In the genomic region with DNA sequence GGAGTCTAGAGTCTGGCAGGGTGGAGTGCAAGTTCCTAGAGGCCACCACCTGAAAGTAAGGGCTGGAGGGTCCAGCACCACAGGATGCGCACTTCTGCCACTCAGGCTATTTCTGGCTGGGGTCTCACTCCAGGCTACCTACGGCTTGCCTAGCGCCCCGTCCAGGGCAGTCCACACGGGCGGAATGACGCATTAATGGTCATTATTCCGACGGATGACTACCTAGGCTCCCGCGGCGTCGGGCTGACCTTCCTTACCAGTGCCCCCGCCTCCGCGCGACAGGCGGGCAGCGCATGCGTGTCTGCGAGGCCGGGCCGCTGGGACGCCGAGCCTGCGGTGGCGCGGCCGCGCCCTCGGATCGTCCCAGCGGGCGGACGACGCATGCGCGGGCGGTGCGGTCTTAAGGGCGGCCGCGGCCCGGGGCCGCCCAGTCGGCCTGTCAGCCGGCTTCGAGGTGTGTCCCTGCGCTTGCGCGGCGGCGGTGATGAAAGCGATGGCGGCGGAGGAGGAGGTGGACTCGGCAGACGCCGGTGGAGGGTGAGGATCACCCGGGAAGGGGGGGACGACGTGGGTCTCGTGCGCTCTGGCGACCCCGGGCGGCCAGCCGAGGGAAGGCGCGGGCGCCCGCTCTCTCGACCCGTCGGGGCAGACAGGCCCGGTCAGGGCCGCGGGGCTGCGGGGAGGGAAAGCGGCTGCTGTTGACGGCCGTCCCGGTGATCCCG, we compare ENCODE assay signal across 8 mouse cellular contexts. TPM values are rescaled to one million over a fixed set of nuclear protein-coding genes. Genes with fewer than 3 reads are reported as not detected.
DNase-seq lines count a peak whose midpoint lies in the region; ATAC-seq and TF ChIP-seq lines count a peak whose summit lies in the region.

A gene (plus strand): TSS at position 306 of the 722 bp plus-strand sequence.

- no peaks in the 10 kb centered on the region for H3K9me3 ChIP-seq in forebrain, embryonic 15.5 days

- no peaks in the 10 kb centered on the region for H3K27me3 ChIP-seq in forebrain, embryonic 15.5 days

- H3K9ac ChIP-seq in forebrain, embryonic 15.5 days (replicated peaks), result peak within 1 kb of the TSS; percentile 81

- peak; percentile 91 for DNase-seq in ES-CJ7 (ENCODE audit: low read depth, low spot score)
- DNase-seq in cerebellum, adult 11 months, result peak; percentile 88
- DNase-seq in heart, postnatal 25 days (ENCODE audit: low spot score), result peak; percentile 95
- peak; percentile 87 to 92 for DNase-seq in layer of hippocampus, adult 18-20 months (ENCODE audit: low spot score in 2 of 2)
- peak; percentile 97 for DNase-seq in lung, adult 2 months
- DNase-seq in thymus, adult 18-20 months, result peak; percentile 75 to 81

- intact Hi-C loops in heart, postnatal 25 days (cut with DNase I), result loop anchor here (5.0 kb wide), 1 partner anchor 39 kb away; no protein-coding TSS in a partner anchor

- H3K4me2 ChIP-seq in forebrain, embryonic 15.5 days (replicated peaks), result peak within 1 kb of the TSS; percentile 77

- H3K36me3 ChIP-seq in forebrain, embryonic 15.5 days, result no peaks in the 10 kb centered on the region

- H3K4me1 ChIP-seq in forebrain, embryonic 15.5 days, result peaks cover 5% of the 10 kb centered on the region; the same call in 1 of the 2 replicates
- H3K4me1 ChIP-seq in lung, adult 2 months (ENCODE audit: control insufficient read depth, insufficient read depth, low read length), result peaks cover 23% of the 10 kb centered on the region

- TF ChIP-seq POLR2A in lung, adult 2 months (IDR thresholded peaks at IDR 0.05; ENCODE audit: borderline replicate concordance, extremely low read depth, low read depth, low read length), result peak; percentile 97

- WGBS in forebrain, embryonic 15.5 days, result 1% methylated on average over 83 of the region's 84 CpGs
- under 1% methylated on average over 82 of the region's 84 CpGs for WGBS in lung, adult 2 months

- H3K4me3 ChIP-seq in forebrain, embryonic 15.5 days, result peak within 1 kb of the TSS; percentile 84
- peak within 1 kb of the TSS; percentile 71 for H3K4me3 ChIP-seq in lung, adult 2 months (replicated peaks; ENCODE audit: extremely low read depth, low read depth, low read length)

- ATAC-seq in forebrain, embryonic 15.5 days (replicated peaks), result peak; percentile 98
- peak; percentile 83 for ATAC-seq in neutrophil, adult 5-6 weeks (ENCODE audit: extremely low read depth, insufficient number of reproducible peaks, low FRiP score, poor library complexity, severe bottlenecking)

- peak within 1 kb of the TSS; percentile 58 for H3K27ac ChIP-seq in forebrain, embryonic 15.5 days (replicated peaks)

- TF ChIP-seq CTCF in lung, adult 2 months (IDR thresholded peaks at IDR 0.05; ENCODE audit: insufficient read depth, low read length), result 0 out of 2 replicates have a peak, but pooled peaks have one; percentile 3

RNA-seq across cellular contexts. Expression of the gene that starts here (rescaled TPM):
- polyA plus RNA-seq in forebrain, embryonic 15.5 days (2015; fragmentation: Nextera tagmentation; extraction: Ambion mirVana), result 20.5 and 24.5 TPM in 2 replicates
- total RNA-seq in heart, postnatal 25 days (2021), result 10 to 100 TPM; 62.2 to 64.2 TPM
- 10 to 100 TPM; 15.6 to 17.2 TPM for total RNA-seq in layer of hippocampus, adult 18-20 months (2021)
- polyA plus RNA-seq in lung, adult 2 months (2012; rRNA removed), result 26.2 and 41.4 TPM in 2 replicates
- 21.7 and 26.0 TPM in 2 replicates for total RNA-seq in neutrophil, adult 5-6 weeks (2017)

Comparison
In these comparisons a context has a peak if more than half of its experiments do, and no peak if none do; other contexts are left out.
1. Peak in every context shown above with its lines: DNase-seq, ATAC-seq, H3K4me3 ChIP-seq and H3K27ac ChIP-seq.